Mouse (Mus musculus) naive thymus-derived CD4-positive, alpha-beta T cell, adult 2 months (primary cell): Measurements from ENCODE around the gene Tshz2.

Source experiments
- DNase-seq: peaks from one replicate; pipeline ENCODE4 v3.0.0-alpha.2; 2011; ENCODE audit warnings: low read depth

Gene Tshz2

GRCm38 (mm10) chr2:169699862-169700511 is 67.2 kb downstream of the Tshz2 start:
- DNase-seq, result no peak

- DNase-seq, result no peak
Observed at GRCm38 (mm10) chr2:169702725-169703486, 70.1 kb downstream of the Tshz2 start.

- DNase-seq, result no peak
Observed at GRCm38 (mm10) chr2:169721793-169722326, 89.0 kb downstream of the Tshz2 start.

- DNase-seq, result no peak
Observed at GRCm38 (mm10) chr2:169722341-169722740, 89.5 kb downstream of the Tshz2 start.

GRCm38 (mm10) chr2:169723645-169724462 is 91.0 kb downstream of the Tshz2 start:
- no peak for DNase-seq

GRCm38 (mm10) chr2:169728651-169729280 is 96.0 kb downstream of the Tshz2 start:
- DNase-seq, result no peak

GRCm38 (mm10) chr2:169730551-169730996 is 97.8 kb downstream of the Tshz2 start:
- no peak for DNase-seq

GRCm38 (mm10) chr2:169734053-169734452 is 101.2 kb downstream of the Tshz2 start:
- DNase-seq, result no peak

- DNase-seq, result no peak
Observed at GRCm38 (mm10) chr2:169735475-169736406, 102.9 kb downstream of the Tshz2 start.

GRCm38 (mm10) chr2:169740996-169741395 is 108.2 kb downstream of the Tshz2 start:
- no peak for DNase-seq

GRCm38 (mm10) chr2:169742791-169743190 is 110.0 kb downstream of the Tshz2 start:
- no peak for DNase-seq

- no peak for DNase-seq
Observed at GRCm38 (mm10) chr2:169743294-169743693, 110.5 kb downstream of the Tshz2 start.

- no peak for DNase-seq
Observed at GRCm38 (mm10) chr2:169743910-169744309, 111.1 kb downstream of the Tshz2 start.

- DNase-seq, result no peak
Observed at GRCm38 (mm10) chr2:169747114-169747642, 114.4 kb downstream of the Tshz2 start.

GRCm38 (mm10) chr2:169749331-169749945 is 116.6 kb downstream of the Tshz2 start:
- no peak for DNase-seq

GRCm38 (mm10) chr2:169750574-169751491 is 118.0 kb downstream of the Tshz2 start:
- no peak for DNase-seq

GRCm38 (mm10) chr2:169752126-169752525 is 119.3 kb downstream of the Tshz2 start:
- DNase-seq, result no peak

- DNase-seq, result no peak
Observed at GRCm38 (mm10) chr2:169753432-169753831, 120.6 kb downstream of the Tshz2 start.

- no peak for DNase-seq
Observed at GRCm38 (mm10) chr2:169755091-169755490, 122.3 kb downstream of the Tshz2 start.
